Mouse (Mus musculus): ENCODE measurements around the gene Gm49358. TPM values are rescaled to one million over a fixed set of nuclear protein-coding genes. Genes with fewer than 3 reads are reported as not detected.

Gene Gm49358
- polyA plus RNA-seq, 1 experiment, result not detected

DNA sequence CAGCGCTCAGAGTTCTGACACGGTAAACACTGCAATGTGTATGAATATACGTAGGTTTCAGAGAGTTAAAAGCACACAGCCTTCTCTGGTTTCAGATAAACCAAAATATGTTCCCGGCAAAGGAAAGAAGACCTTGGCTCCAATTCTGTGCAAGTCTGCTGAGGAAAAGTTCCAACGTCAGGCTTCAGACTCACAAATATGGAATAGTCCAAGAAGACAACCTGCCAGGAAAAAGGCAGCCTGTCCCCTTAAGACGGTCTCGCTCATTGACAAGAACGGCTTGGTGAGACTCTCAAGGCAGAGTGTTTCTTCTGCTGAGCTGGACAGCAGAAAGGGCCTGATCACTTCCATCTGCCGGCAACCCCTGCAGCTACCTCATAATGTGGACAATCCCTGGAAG, 12.5 kb downstream of the Gm49358 start:
- Histone ChIP-seq H3K4me1 (ENCODE audit: control insufficient read depth, insufficient read depth, low read length) (peaks cover 3% of the 10 kb centered on the region; the same call in 1 of the 2 replicates), H3K4me3 (ENCODE audit: insufficient read depth, low read length) (no peak overlapping the region), H3K27ac (ENCODE audit: insufficient read depth, low read length) (no peak overlapping the region)
- TF ChIP-seq CTCF (IDR thresholded peaks at IDR 0.05; ENCODE audit: extremely low read depth, insufficient read depth, low read length), result no peak
- TF ChIP-seq POLR2A (IDR thresholded peaks at IDR 0.05; ENCODE audit: extremely low read depth, insufficient read depth, low read length), result no peak

- TF ChIP-seq CTCF (IDR thresholded peaks at IDR 0.05; ENCODE audit: extremely low read depth, insufficient read depth, low read length) (no peak), POLR2A (IDR thresholded peaks at IDR 0.05; ENCODE audit: extremely low read depth, insufficient read depth, low read length) (no peak)
- peaks cover 3% of the 10 kb centered on the region; the same call in 1 of the 2 replicates for H3K4me1 ChIP-seq (ENCODE audit: control insufficient read depth, insufficient read depth, low read length)
- H3K27ac ChIP-seq (ENCODE audit: insufficient read depth, low read length), result peak overlapping the region; percentile 81
- H3K4me3 ChIP-seq (ENCODE audit: insufficient read depth, low read length), result peak overlapping the region; percentile 64
Observed at GRCm38 (mm10) chr10:86777614-86778319, 14.0 kb downstream of the Gm49358 start.

- Histone ChIP-seq H3K27ac (ENCODE audit: insufficient read depth, low read length) (peak within 1 kb of the TSS; percentile 81), H3K4me3 (ENCODE audit: insufficient read depth, low read length) (peak within 1 kb of the TSS; percentile 64), H3K4me1 (ENCODE audit: control insufficient read depth, insufficient read depth, low read length) (peaks cover 3% of the 10 kb centered on the region; the same call in 1 of the 2 replicates)
- no peak for TF ChIP-seq CTCF (IDR thresholded peaks at IDR 0.05; ENCODE audit: extremely low read depth, insufficient read depth, low read length)
- TF ChIP-seq POLR2A (IDR thresholded peaks at IDR 0.05; ENCODE audit: extremely low read depth, insufficient read depth, low read length), result peak; percentile 88
Observed at GRCm38 (mm10) chr10:86778398-86779116, 14.8 kb downstream of the Gm49358 start, which contains the start of gene Nt5dc3. Gene Nt5dc3 (plus strand): TSS chr10:86779005.

GRCm38 (mm10) chr10:86779117-86779755, 15.5 kb downstream of the Gm49358 start:
- Histone ChIP-seq H3K4me1 (ENCODE audit: control insufficient read depth, insufficient read depth, low read length) (peaks cover 3% of the 10 kb centered on the region; the same call in 1 of the 2 replicates), H3K4me3 (ENCODE audit: insufficient read depth, low read length) (peak overlapping the region; percentile 64), H3K27ac (ENCODE audit: insufficient read depth, low read length) (no peak overlapping the region)
- TF ChIP-seq CTCF (IDR thresholded peaks at IDR 0.05; ENCODE audit: extremely low read depth, insufficient read depth, low read length) (no peak), POLR2A (IDR thresholded peaks at IDR 0.05; ENCODE audit: extremely low read depth, insufficient read depth, low read length) (no peak)

DNA sequence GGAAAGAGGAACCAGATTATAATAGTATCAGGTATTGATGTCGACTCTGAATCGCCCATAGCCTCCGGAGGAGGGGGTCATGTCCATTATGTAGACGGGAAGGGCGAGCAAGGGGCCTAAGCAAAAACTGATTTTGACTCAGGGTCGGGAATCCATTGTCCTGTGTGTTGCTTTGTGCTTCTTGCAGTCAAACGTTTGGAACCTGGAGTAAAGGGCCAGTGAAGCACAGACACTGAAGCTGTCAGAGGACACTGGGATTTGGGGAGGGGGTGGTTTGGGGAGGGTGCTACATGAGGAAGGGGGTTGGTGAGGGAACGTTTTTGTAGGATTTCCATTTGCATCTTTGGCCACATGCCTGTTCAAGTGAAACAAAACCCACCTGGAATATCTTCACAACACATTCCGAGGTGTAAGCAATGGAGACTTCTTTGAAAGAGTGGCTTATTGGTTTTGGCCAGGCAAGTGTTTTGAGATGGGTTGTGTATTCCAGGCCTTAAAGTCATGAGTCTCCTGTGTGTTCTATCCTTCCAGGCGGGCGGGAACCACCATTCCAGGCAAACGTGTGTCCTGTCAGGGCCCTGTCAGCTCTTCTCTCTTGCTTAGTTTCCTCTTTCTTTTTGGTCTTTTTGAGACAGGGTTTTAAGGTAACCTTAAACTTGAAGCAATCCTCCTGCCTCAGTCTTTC, 16.2 kb downstream of the Gm49358 start:
- Histone ChIP-seq H3K4me3 (ENCODE audit: insufficient read depth, low read length) (peak overlapping the region; percentile 64), H3K4me1 (ENCODE audit: control insufficient read depth, insufficient read depth, low read length) (peaks cover 3% of the 10 kb centered on the region; the same call in 1 of the 2 replicates), H3K27ac (ENCODE audit: insufficient read depth, low read length) (no peak overlapping the region)
- TF ChIP-seq CTCF (IDR thresholded peaks at IDR 0.05; ENCODE audit: extremely low read depth, insufficient read depth, low read length) (no peak), POLR2A (IDR thresholded peaks at IDR 0.05; ENCODE audit: extremely low read depth, insufficient read depth, low read length) (no peak)

GRCm38 (mm10) chr10:86781641-86782040, 17.9 kb downstream of the Gm49358 start:
- no peak overlapping the region for H3K27ac ChIP-seq (ENCODE audit: insufficient read depth, low read length)
- H3K4me1 ChIP-seq (ENCODE audit: control insufficient read depth, insufficient read depth, low read length), result peaks cover 3% of the 10 kb centered on the region
- TF ChIP-seq CTCF (IDR thresholded peaks at IDR 0.05; ENCODE audit: extremely low read depth, insufficient read depth, low read length) (no peak), POLR2A (IDR thresholded peaks at IDR 0.05; ENCODE audit: extremely low read depth, insufficient read depth, low read length) (no peak)
- no peak overlapping the region for H3K4me3 ChIP-seq (ENCODE audit: insufficient read depth, low read length)

DNA sequence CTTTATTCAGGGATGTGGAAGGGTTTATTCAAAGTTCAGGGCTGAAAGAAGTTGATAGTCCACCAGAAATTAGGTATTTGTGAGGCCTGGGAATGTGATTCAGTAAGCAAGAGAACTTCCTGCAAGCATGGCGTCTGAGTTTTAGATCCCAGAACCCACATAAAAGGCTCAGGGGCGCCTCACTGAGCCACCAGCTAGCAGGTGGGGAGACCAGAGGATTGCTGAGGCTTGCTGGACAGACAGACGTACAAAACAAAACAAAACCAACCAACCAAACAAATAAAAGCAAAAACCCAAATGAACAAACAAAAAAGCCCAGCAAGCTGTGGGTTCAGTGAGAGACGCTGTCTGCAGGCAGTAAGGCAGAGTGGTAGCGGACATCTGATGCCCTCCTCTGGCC, 18.9 kb downstream of the Gm49358 start:
- no peak for TF ChIP-seq CTCF (IDR thresholded peaks at IDR 0.05; ENCODE audit: extremely low read depth, insufficient read depth, low read length)
- no peak for TF ChIP-seq POLR2A (IDR thresholded peaks at IDR 0.05; ENCODE audit: extremely low read depth, insufficient read depth, low read length)
- no peak overlapping the region for H3K4me3 ChIP-seq (ENCODE audit: insufficient read depth, low read length)
- H3K4me1 ChIP-seq (ENCODE audit: control insufficient read depth, insufficient read depth, low read length), result peaks cover 3% of the 10 kb centered on the region
- H3K27ac ChIP-seq (ENCODE audit: insufficient read depth, low read length), result no peak overlapping the region

DNA sequence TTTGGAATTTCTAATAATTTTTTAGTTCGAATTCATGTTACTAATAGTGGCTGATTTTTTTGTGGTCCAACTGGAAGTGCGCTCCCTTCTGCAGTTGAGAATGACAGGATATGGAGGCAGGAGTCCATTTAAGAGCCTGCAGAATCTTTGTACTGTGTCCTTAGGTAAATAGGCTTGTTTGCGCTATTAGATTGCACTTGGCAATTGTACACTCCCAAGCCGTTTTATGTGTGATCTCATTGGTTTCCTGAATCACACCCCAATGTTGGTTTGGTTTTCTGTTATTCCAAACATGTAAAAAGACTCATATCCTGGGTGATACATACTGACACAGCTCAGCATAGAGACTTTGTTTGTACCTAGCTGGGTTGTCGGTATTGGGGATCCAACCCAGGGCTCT, 19.8 kb downstream of the Gm49358 start:
- H3K4me1 ChIP-seq (ENCODE audit: control insufficient read depth, insufficient read depth, low read length), result peaks cover 9% of the 10 kb centered on the region
- H3K4me3 ChIP-seq (ENCODE audit: insufficient read depth, low read length), result no peak overlapping the region
- no peak for TF ChIP-seq CTCF (IDR thresholded peaks at IDR 0.05; ENCODE audit: extremely low read depth, insufficient read depth, low read length)
- no peak for TF ChIP-seq POLR2A (IDR thresholded peaks at IDR 0.05; ENCODE audit: extremely low read depth, insufficient read depth, low read length)
- no peak overlapping the region for H3K27ac ChIP-seq (ENCODE audit: insufficient read depth, low read length)

DNA sequence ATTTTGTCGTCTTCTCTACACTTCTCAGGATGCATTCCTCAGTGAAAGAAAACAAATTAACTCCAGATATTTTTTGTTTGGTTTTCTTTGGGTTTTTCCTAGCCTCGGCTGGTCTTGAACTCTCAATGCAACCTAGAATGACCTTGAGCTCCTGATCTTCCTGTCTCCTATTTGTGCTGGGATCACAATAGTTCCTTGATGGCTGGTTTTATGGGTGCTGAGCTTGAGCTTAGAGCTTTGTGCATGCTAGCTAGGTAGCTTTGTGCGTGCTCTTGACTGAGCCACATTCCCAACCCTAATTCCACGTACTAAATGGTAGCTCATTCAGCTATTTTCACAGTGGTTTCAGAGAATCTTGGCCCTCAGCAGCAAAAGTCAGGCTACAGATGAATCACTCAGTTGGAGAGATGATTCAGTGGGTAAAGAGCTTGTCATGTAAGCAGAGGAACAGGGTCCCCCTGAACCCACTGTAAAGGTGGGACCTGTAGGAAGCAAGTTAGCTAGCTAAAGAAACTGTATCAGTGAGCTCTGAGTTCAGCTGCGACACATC, 20.4 kb downstream of the Gm49358 start:
- peaks cover 9% of the 10 kb centered on the region for H3K4me1 ChIP-seq (ENCODE audit: control insufficient read depth, insufficient read depth, low read length)
- no peak overlapping the region for H3K4me3 ChIP-seq (ENCODE audit: insufficient read depth, low read length)
- H3K27ac ChIP-seq (ENCODE audit: insufficient read depth, low read length), result no peak overlapping the region
- no peak for TF ChIP-seq POLR2A (IDR thresholded peaks at IDR 0.05; ENCODE audit: extremely low read depth, insufficient read depth, low read length)

Data from cortical plate, adult 2 months (tissue).